Mouse (Mus musculus): Measurements from ENCODE around the gene Olfr558.

Gene Olfr558

GRCm38 (mm10) chr7:102701915-102702314, at the start of gene Olfr558:
Gene Olfr558 (plus strand): TSS chr7:102702215.
- no peak for DNase-seq

- DNase-seq = no peak
These were observed 43.5 kb upstream of the Olfr558 start, which contains the start of gene Olfr555 for GRCm38 (mm10) chr7:102658523-102658922. Gene Olfr555 (plus strand): TSS chr7:102658823.

GRCm38 (mm10) chr7:102664599-102664998, 37.4 kb upstream of the Olfr558 start, which contains the start of gene Olfr556:
Gene Olfr556 (plus strand): TSS chr7:102664899.
- DNase-seq = no peak

- no peak for DNase-seq
These were observed 36.6 kb upstream of the Olfr558 start for GRCm38 (mm10) chr7:102665378-102665777.

- DNase-seq = no peak
These were observed 25.8 kb upstream of the Olfr558 start for GRCm38 (mm10) chr7:102676225-102676624.

- no peak for DNase-seq
These were observed 20.1 kb upstream of the Olfr558 start for GRCm38 (mm10) chr7:102681916-102682315.

GRCm38 (mm10) chr7:102686944-102687501, 15.0 kb upstream of the Olfr558 start, which contains the start of gene Trim68:
Gene Trim68 (minus strand): TSS chr7:102687327.
- DNase-seq = peak; percentile 88

GRCm38 (mm10) chr7:102695358-102696125, 6.5 kb upstream of the Olfr558 start, which contains the start of gene Olfr557:
Gene Olfr557 (plus strand): TSS chr7:102695910.
- DNase-seq = peak; percentile 13

GRCm38 (mm10) chr7:102698461-102698860, 3.6 kb upstream of the Olfr558 start:
- DNase-seq = no peak

- DNase-seq = no peak
These were observed 17.0 kb downstream of the Olfr558 start, which contains the start of gene Olfr33 for GRCm38 (mm10) chr7:102718970-102719369. Gene Olfr33 (minus strand): TSS chr7:102719070.

- no peak for DNase-seq
These were observed 25.4 kb downstream of the Olfr558 start, which contains the start of gene Olfr559 for GRCm38 (mm10) chr7:102727391-102727790. Gene Olfr559 (minus strand): TSS chr7:102727491.

GRCm38 (mm10) chr7:102733793-102734192, 31.8 kb downstream of the Olfr558 start:
- DNase-seq = no peak

GRCm38 (mm10) chr7:102737705-102738104, 35.7 kb downstream of the Olfr558 start:
- no peak for DNase-seq

- no peak for DNase-seq
These were observed 50.1 kb downstream of the Olfr558 start for GRCm38 (mm10) chr7:102752086-102752485.

- no peak for DNase-seq
These were observed 57.3 kb downstream of the Olfr558 start, which contains the start of the genes Olfr560 and Olfr78 for GRCm38 (mm10) chr7:102759266-102759665. Gene Olfr560 (minus strand): TSS chr7:102759366. Gene Olfr78 (minus strand): TSS chr7:102759471.

Measured in right cerebral cortex, postnatal 14 days (tissue).